Mouse (Mus musculus) heart, adult 2 months (tissue): ENCODE measurements around the gene Dennd4a. TPM values are rescaled to one million over a fixed set of nuclear protein-coding genes. Genes with fewer than 3 reads are reported as not detected.

ENCODE experiments used
- DNase-seq, 2 experiments: peaks; one replicate each; pipeline ENCODE4 v3.0.0; 2021
- H3K27ac ChIP-seq: fragments of 200-600 bp; 2 replicates; pipeline ENCODE4 v1.8.1; 2022
- H3K27me3 ChIP-seq: fragments of 200-500 bp; 2 replicates; pipeline ENCODE4 v1.6.1; 2012; ENCODE audit warnings: mild to moderate bottlenecking, low read length, inconsistent platforms, mixed read lengths; ENCODE audit not compliant: control insufficient read depth, insufficient read depth
- H3K36me3 ChIP-seq: fragments of 200-500 bp; 2 replicates; pipeline ENCODE4 v1.6.1; 2012; ENCODE audit warnings: low read length, inconsistent platforms; ENCODE audit not compliant: control insufficient read depth, insufficient read depth
- H3K4me1 ChIP-seq: fragments of 200-500 bp; 2 replicates; pipeline ENCODE4 v1.6.1; 2011; ENCODE audit warnings: low read length; ENCODE audit not compliant: control insufficient read depth, insufficient read depth
- H3K4me3 ChIP-seq: fragments of 200-600 bp; 2 replicates; pipeline ENCODE4 v1.8.1; 2022
- H3K79me2 ChIP-seq: fragments of 200-500 bp; replicated peaks from 2 replicates; pipeline ENCODE4 v1.6.1; 2012; ENCODE audit warnings: mild to moderate bottlenecking, inconsistent platforms, low read length, moderate library complexity, mixed read lengths; ENCODE audit not compliant: control insufficient read depth, insufficient read depth
- H3K9ac ChIP-seq: fragments of 200-500 bp; 2 replicates; pipeline ENCODE4 v1.6.1; 2012; ENCODE audit warnings: low read depth, mild to moderate bottlenecking, control low read depth, inconsistent platforms, low read length, mixed read lengths
- CTCF ChIP-seq: fragments of 200-600 bp; IDR thresholded peaks from 2 replicates; pipeline ENCODE4 v1.8.1; 2022; ENCODE audit warnings: antibody characterized with exemption, mild to moderate bottlenecking, moderate library complexity
- EP300 ChIP-seq: fragments of 200-500 bp; IDR thresholded peaks from 2 replicates; pipeline ENCODE4 v1.6.1; 2011; ENCODE audit warnings: low read depth, low read length, control low read depth; ENCODE audit not compliant: insufficient read depth
- POLR2A ChIP-seq: fragments of 200-500 bp; IDR thresholded peaks from 2 replicates; pipeline ENCODE4 v1.6.1; 2011; ENCODE audit warnings: mild to moderate bottlenecking, low read depth, low read length, control low read depth; ENCODE audit not compliant: insufficient read depth
- WGBS: fragments of 180-500 bp; shearing (Covaris S2); methylation state at CpG from one replicate; pipeline ENCODE4 v1.1.7; 2018; 5-methylcytosine and 5-hydroxymethylcytosine counted together
- intact Hi-C: fragments of 180-260 bp; cut with DNase I; formaldehyde crosslinking; loops from one replicate; pipeline ENCODE4 v1.15.1; 2025
- polyA plus RNA-seq: library from polyadenylated mRNA; depleted of rRNA; stranded (reverse); fragments of >200 nt; gene quantifications from 2 replicates; pipeline ENCODE4 v1.2.3, GENCODE M21; 2012
- total RNA-seq, 2 experiments: library from RNA; stranded (reverse); gene quantifications; 2 replicates each; pipeline ENCODE4 v1.2.3; 2021

Dennd4a gene
- total and polyA plus RNA-seq, 3 experiments = 4.5 to 10.2 (median 6.8) TPM

GRCm38 (mm10) chr9:64791676-64792075 is 19.5 kb upstream of the Dennd4a start:
- intact Hi-C loops = no loop called here
- no peak for DNase-seq
- no peaks in the 10 kb centered on the region for H3K27me3 ChIP-seq
- no peak overlapping the region for H3K27ac ChIP-seq
- TF ChIP-seq CTCF = no peak
- TF ChIP-seq POLR2A = no peak
- no peak for TF ChIP-seq EP300
- H3K79me2 ChIP-seq = no peaks in the 10 kb centered on the region
- no peaks in the 10 kb centered on the region for H3K36me3 ChIP-seq
- WGBS = 53% methylated on average over 1 of the region's 1 CpGs
- H3K4me3 ChIP-seq = no peak overlapping the region
- H3K9ac ChIP-seq = no peak overlapping the region
- H3K4me1 ChIP-seq = no peaks in the 10 kb centered on the region; the same call in none of the 2 replicates

DNA sequence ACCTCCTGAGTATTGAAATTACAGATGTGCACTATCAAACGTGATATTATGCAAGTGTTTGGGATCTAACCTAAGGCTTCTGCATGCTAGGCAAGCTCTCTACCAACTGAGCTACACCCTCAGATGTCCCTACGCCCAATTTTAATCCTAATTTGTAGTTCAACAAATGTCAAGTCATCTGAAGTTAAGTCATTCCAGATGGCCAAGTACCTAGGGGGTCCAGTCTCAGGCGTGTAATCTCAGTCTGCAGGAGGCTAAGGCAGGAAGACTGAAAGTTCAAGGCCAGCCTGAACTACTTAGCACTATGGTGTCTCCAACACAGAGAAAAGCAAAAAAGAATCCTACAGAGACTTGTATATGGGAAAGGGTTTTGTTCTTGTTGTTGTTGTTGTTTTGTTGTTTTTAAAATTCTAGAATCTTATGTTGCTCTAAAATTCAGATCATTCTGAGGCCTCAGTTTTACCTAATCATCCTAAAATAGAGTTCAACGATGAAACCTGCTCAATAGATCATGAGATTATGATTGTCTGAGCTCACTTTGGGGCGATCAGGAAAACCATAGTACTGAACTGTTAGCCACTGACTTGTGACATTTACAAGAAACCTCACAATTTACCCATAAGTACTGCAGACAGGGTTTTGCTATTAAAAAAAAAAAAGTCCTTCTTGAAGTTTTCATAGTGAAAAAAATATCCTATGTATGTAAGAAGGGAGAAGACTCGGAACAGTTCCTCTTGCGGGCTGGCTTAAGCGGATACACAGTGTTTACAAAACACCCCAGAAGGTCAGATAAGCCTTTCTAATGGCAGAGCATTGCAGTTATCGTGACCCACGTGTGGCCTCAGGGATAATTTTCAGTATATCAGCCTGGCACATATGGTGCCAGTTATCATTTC is 18.5 kb upstream of the Dennd4a start:
- Histone ChIP-seq H3K27me3 (no peaks in the 10 kb centered on the region), H3K36me3 (no peaks in the 10 kb centered on the region), H3K4me3 (no peak overlapping the region), H3K9ac (no peak overlapping the region), H3K4me1 (no peaks in the 10 kb centered on the region; the same call in none of the 2 replicates), H3K27ac (no peak overlapping the region), H3K79me2 (no peaks in the 10 kb centered on the region)
- WGBS = 69% methylated on average over 10 of the region's 10 CpGs
- DNase-seq = no peak
- intact Hi-C loops = no loop called here
- TF ChIP-seq POLR2A (no peak), EP300 (no peak), CTCF (no peak)

- intact Hi-C loops = no loop called here
- Histone ChIP-seq H3K27ac (no peak overlapping the region), H3K36me3 (no peaks in the 10 kb centered on the region), H3K79me2 (no peaks in the 10 kb centered on the region), H3K4me3 (no peak overlapping the region), H3K4me1 (no peaks in the 10 kb centered on the region; the same call in none of the 2 replicates), H3K27me3 (no peaks in the 10 kb centered on the region), H3K9ac (no peak overlapping the region)
- TF ChIP-seq CTCF = no peak
- no peak for TF ChIP-seq POLR2A
- no peak for TF ChIP-seq EP300
- DNase-seq = no peak
Observed at GRCm38 (mm10) chr9:64793275-64793590, 17.9 kb upstream of the Dennd4a start.

DNA sequence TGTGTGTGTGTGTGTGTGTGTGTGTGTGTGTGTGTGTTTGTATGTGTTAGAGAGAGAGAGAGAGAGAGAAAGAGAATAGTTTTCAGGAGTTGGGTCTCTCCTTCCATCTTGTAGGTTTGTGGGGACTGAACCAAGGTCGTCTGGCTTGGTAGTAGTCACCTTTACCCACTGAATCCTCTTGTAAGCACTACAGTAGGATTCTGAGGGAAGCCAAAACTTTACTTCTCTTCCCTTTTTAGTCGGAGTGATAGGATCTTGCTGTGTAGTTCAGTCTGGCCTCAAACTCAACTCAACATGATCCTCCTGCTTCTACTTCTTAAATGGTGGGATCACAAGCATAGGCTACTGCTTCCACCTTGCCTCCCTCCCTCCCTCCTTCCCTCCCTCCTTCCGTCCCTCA is 17.3 kb upstream of the Dennd4a start:
- Histone ChIP-seq H3K36me3 (no peaks in the 10 kb centered on the region), H3K27ac (no peak overlapping the region), H3K4me3 (no peak overlapping the region), H3K9ac (no peak overlapping the region), H3K27me3 (no peaks in the 10 kb centered on the region), H3K4me1 (no peaks in the 10 kb centered on the region; the same call in none of the 2 replicates), H3K79me2 (no peaks in the 10 kb centered on the region)
- intact Hi-C loops = no loop called here
- no peak for TF ChIP-seq CTCF
- TF ChIP-seq POLR2A = no peak
- TF ChIP-seq EP300 = no peak
- 77% methylated on average over 3 of the region's 3 CpGs for WGBS
- no peak for DNase-seq

DNA sequence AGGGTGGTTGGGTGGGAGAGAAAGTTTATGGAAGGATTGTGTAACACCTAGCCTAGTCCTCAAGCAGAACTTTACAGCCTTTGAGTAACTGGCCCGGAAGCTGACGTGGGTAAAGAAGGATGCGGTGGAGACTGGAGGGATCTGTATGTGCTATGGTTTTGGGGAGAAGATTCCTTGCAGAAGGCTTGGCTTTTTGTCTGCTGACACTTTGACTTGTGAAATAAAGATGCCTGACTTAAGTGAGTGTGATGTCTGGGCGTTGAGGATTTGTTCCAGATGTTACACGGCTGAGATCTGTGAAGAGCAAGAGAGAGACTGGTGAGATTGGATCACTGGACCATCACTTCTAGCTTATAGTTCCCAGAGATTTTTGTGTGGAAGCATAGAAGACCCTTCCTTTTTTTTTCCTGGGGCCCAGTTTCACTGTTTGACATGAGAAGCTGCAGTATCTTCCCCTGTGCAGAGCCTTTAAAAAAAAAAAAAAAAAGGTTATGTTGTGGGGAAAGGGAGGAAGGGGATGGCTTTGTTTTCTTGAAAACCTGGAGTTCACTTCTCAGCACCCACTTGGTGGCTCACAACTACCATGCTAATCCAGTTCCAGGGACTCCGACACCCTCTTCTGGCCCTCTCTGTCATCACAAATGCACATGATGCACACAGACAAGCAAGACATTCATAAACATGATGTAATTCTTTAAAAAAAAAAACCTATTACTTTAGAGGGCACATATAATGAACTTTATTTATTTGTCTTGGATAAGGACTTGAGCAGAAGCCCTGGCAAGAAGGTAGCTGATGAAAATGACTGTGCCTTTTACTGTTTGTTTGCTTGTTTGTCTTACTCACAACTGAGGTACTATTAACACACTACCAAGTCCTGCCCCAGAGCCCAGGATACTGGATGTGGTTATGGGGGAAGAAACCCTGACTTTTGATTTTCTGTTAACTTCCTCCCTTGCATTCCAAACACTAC is 16.4 kb upstream of the Dennd4a start:
- H3K36me3 ChIP-seq = no peaks in the 10 kb centered on the region
- intact Hi-C loops = no loop called here
- TF ChIP-seq POLR2A = no peak
- TF ChIP-seq CTCF = no peak
- TF ChIP-seq EP300 = no peak
- no peaks in the 10 kb centered on the region for H3K79me2 ChIP-seq
- no peaks in the 10 kb centered on the region for H3K27me3 ChIP-seq
- no peak overlapping the region for H3K4me3 ChIP-seq
- H3K4me1 ChIP-seq = no peaks in the 10 kb centered on the region; the same call in none of the 2 replicates
- H3K27ac ChIP-seq = no peak overlapping the region; the same call in 1 of the 2 replicates
- 85% methylated on average over 6 of the region's 6 CpGs for WGBS
- H3K9ac ChIP-seq = no peak overlapping the region
- no peak for DNase-seq
